Mouse (Mus musculus): ENCODE results near the gene Rpl31.

The Rpl31 gene

GRCm38 (mm10) chr1:39367601-39368266 is at the start of gene Rpl31:
Rpl31 (plus strand) TSS chr1:39367842.
- DNase-seq (ENCODE audit: low read depth) = peak; percentile 97

GRCm38 (mm10) chr1:39317935-39318334 is 49.7 kb upstream of the Rpl31 start:
- no peak for DNase-seq (ENCODE audit: low read depth)

GRCm38 (mm10) chr1:39318870-39319269 is 48.8 kb upstream of the Rpl31 start:
- no peak for DNase-seq (ENCODE audit: low read depth)

- no peak for DNase-seq (ENCODE audit: low read depth)
Observed at GRCm38 (mm10) chr1:39321954-39322353, 45.7 kb upstream of the Rpl31 start.

GRCm38 (mm10) chr1:39325228-39325627 is 42.4 kb upstream of the Rpl31 start:
- no peak for DNase-seq (ENCODE audit: low read depth)

- DNase-seq (ENCODE audit: low read depth) = no peak
Observed at GRCm38 (mm10) chr1:39327546-39327945, 40.1 kb upstream of the Rpl31 start.

- no peak for DNase-seq (ENCODE audit: low read depth)
Observed at GRCm38 (mm10) chr1:39330857-39331594, 36.6 kb upstream of the Rpl31 start.

GRCm38 (mm10) chr1:39332456-39332855 is 35.2 kb upstream of the Rpl31 start:
- DNase-seq (ENCODE audit: low read depth) = no peak

GRCm38 (mm10) chr1:39335561-39336196 is 32.0 kb upstream of the Rpl31 start:
- DNase-seq (ENCODE audit: low read depth) = no peak

GRCm38 (mm10) chr1:39336788-39337187 is 30.9 kb upstream of the Rpl31 start:
- DNase-seq (ENCODE audit: low read depth) = no peak

GRCm38 (mm10) chr1:39338831-39339230 is 28.8 kb upstream of the Rpl31 start:
- no peak for DNase-seq (ENCODE audit: low read depth)

GRCm38 (mm10) chr1:39339455-39339854 is 28.2 kb upstream of the Rpl31 start:
- no peak for DNase-seq (ENCODE audit: low read depth)

GRCm38 (mm10) chr1:39340156-39340555 is 27.5 kb upstream of the Rpl31 start:
- DNase-seq (ENCODE audit: low read depth) = no peak

GRCm38 (mm10) chr1:39340647-39341046 is 27.0 kb upstream of the Rpl31 start:
- DNase-seq (ENCODE audit: low read depth) = peak; percentile 85

GRCm38 (mm10) chr1:39341807-39342206 is 25.8 kb upstream of the Rpl31 start:
- DNase-seq (ENCODE audit: low read depth) = no peak

GRCm38 (mm10) chr1:39343242-39343641 is 24.4 kb upstream of the Rpl31 start:
- DNase-seq (ENCODE audit: low read depth) = no peak

- DNase-seq (ENCODE audit: low read depth) = peak; percentile 8
Observed at GRCm38 (mm10) chr1:39344981-39345600, 22.6 kb upstream of the Rpl31 start.

GRCm38 (mm10) chr1:39349001-39349400 is 18.6 kb upstream of the Rpl31 start:
- no peak for DNase-seq (ENCODE audit: low read depth)

GRCm38 (mm10) chr1:39349427-39349826 is 18.2 kb upstream of the Rpl31 start:
- no peak for DNase-seq (ENCODE audit: low read depth)

GRCm38 (mm10) chr1:39361754-39362514 is 5.7 kb upstream of the Rpl31 start:
- DNase-seq (ENCODE audit: low read depth) = no peak

GRCm38 (mm10) chr1:39362515-39362893 is 5.1 kb upstream of the Rpl31 start:
- DNase-seq (ENCODE audit: low read depth) = no peak

GRCm38 (mm10) chr1:39365562-39365961 is 2.1 kb upstream of the Rpl31 start:
- no peak for DNase-seq (ENCODE audit: low read depth)
